Mouse (Mus musculus) thymus, postnatal 36 days (tissue): ENCODE data around the gene Coq6.

Experiments
- DNase-seq, 2 experiments: peaks; one replicate each; pipeline ENCODE4 v3.0.0; 2022; ENCODE audit warnings: mixed read lengths in 2 of 2

The Coq6 gene

DNA sequence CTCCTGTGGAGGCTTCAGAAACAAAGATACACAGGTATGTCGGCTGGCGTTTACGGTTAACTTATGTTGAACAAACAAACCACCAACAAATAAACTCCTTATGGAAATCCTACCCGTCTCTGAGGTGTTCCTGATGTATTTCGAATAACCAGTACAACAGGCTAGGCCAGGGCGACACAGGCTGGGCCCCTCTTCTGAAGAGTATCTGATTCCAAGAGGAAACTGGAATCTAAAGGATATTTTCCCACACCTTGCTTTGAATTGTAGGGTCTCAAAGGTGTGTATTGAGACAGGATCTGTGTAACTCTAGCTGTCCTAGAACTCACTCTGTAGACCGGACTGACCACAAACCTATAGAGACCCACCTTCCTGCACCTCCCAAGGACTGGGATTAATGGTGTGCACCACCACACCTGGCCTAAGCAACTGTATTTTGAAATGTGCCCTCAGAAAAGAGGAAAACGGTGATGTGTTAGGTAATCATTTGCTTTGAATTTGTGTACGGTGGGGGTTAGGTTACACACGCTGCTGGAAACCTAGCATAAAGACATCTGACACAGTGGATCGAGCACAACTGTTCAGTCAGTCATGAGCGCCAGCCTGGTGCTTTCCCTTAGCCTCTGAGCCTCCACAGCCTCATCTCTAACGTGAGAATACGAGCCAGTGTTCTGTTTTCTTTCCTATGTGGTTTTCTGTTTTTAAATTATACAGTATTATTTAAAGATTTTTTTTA is 35.7 kb downstream of the Coq6 start:
- no peak for DNase-seq

DNA sequence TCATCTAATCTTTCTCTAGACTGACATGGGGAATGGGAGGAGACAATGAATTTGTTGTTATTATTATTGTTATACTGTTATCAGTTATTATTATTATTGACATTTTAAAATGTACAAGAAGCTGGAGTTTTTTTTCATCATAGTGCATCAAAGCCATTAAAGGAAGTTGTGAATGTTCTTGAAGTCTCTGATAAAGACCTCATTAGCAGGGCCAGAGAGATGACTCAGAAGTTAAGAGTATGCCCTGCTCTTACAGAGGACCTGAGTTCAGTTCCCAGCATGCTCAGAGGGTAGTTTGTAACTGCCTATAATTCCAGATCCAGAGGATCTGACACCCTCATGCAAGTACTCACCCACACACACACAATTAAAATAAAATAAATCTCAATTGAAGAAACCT is 36.2 kb downstream of the Coq6 start:
- no peak for DNase-seq

GRCm38 (mm10) chr12:84398629-84399028 is 37.2 kb downstream of the Coq6 start:
- no peak for DNase-seq

DNA sequence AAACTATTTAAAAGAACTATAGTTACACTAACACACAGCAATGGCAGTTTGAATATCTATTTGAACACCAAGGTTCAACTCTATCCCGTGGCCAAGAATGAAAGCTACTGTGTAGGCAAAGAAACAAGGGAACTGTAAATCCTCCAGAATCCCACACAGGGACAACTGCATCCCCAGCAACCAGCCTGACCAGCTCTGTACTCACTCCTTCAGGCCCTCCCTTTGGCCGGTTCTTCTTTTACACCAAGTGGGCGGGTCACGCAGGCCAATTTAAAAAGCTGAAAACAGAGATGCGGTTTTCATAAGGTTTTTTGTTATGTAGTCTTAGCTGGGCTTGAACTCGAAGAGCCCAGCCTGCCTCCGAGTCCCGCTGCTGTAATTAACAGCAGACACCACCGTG is 37.7 kb downstream of the Coq6 start:
- no peak for DNase-seq

DNA sequence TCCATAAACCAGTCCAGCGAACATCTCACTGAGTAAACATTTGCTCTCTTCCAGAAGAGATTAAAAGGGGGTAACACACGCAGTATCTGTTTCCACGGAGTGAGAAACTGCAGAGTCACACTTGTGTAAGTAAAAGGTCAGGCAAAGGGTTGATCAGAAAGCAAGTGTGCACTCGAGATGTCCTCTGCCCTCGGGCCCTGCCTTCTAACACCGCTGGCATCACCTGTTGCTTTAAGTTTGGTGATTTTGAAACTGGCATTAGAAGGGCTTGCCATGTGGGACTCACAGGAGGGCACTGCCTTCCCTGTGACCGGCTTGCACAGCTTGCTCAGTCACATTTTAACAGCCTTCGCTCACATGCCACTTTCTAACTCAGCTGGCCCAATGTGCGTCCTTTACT is 38.2 kb downstream of the Coq6 start:
- no peak for DNase-seq

DNA sequence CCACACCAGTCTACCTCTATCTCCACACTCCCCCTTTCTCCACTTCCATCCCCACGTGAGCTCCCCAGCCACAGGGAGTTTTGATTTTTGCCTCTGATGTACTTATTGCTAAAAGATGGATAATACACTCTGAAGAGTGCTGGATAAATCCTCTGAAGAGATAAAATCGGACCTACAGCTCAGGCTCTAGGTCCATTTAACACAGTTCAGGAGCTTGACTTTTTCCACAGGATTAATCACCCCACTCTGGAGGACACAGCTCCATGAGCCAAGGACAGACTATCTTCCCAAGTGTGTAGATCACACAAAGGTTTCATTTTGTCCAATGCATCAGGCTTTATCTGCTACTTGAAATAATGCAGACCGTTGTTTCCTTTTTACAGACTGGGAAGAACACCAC is 38.6 kb downstream of the Coq6 start:
- no peak for DNase-seq

- DNase-seq: no peak
Measured at GRCm38 (mm10) chr12:84400653-84401052, 39.2 kb downstream of the Coq6 start.

DNA sequence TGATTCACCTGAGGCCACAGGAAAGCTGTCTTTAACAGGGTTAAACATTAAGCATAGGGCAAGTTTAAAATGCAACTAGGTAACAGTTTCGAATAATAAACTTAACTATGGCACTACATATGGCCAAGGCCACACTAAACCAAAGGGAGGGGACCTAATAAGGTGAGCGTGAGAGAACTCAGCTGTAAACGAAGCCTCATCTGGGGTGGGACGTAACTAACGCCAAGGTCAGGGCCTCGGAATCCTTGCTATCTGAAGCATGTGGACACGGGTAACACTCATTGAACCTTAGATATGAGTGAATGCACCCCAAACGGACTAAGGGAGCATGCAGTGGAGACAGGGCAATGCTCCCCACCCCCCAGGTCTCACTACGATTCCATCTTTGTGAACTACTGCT is 41.5 kb downstream of the Coq6 start:
- no peak for DNase-seq

DNA sequence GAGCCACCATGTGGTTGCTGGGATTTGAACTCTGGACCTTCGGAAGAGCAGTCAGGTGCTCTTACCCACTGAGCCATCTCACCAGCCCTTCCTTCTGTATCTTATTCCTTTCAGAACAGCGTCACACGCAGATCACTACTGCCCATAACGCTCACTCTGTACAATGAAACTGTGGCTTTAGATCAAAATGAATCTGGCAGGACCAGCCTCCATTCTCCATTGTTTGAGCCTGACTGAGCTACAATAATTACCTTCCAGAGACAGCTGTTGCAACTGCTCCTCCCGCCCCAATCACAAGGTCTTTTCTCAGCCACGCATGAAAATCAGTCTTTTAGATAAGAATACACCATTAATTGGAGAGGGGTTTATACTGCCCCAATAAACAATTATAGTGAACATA is 43.1 kb downstream of the Coq6 start:
- DNase-seq: no peak

DNA sequence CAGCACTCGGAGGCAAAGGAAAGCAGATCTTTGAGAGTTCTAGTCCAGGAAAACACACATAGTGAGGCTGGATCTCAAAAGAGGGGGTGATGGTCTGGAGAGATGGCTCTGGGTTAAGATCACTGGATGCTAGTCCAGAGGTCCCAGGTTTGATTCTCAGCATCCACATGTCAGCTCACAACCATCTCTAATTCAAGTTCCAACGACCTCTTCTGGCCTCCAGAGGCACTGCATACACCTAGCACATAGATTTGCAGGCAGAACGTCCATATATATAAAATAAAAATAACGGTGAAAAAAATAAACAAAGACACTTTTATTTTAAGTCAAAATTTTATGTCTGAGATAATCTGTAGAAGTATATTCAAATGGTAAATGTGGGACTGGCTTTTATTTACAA is 45.8 kb downstream of the Coq6 start:
- peak in 1 of 2 experiments; percentile 17 for DNase-seq

- peak; percentile 77 to 81 for DNase-seq
Measured at GRCm38 (mm10) chr12:84407874-84408818, 46.7 kb downstream of the Coq6 start.

- peak; percentile 91 for DNase-seq
Measured at GRCm38 (mm10) chr12:84408819-84409507, 47.5 kb downstream of the Coq6 start, which contains the start of the genes Entpd5 and Bbof1. Gene Entpd5 (minus strand): TSS chr12:84409029. Gene Bbof1 (plus strand): TSS chr12:84409071.

DNA sequence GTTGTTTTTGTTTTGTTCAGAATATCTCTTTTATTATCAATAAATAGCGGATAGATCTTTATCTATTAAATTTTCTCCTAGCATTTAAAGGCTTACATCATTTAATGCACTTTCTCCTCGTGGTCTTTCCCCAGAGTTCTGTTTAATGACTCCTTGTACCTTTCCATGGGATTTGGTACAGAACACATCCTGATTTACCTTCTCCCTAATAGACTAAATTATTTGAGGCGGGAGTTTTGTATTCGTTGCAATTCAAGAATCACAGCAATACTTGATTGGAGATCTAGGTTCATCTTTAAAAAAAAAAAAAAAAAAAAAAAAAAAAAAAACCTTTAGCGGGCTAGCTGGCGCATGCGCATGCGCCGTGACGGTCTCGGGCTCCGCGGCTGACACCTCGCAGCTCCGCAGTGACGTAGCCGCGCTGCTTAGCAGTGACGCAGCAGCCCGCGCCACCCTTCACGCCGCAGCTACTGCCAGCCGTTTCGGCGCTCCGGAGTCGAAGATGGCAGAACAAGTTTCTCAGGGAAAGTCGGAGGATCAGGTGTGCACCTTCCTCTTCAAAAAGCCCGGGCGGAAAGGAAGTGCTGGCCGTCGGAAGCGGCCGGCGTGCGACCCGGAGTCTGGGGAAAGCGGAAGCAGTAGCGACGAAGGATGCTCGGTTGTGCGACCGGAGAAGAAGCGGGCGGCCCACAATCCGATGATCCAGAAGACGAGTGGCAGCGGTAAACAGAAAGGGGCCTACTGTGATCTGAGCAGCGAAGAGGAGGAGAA is 55.6 kb downstream of the Coq6 start, which contains the start of gene Rnf113a2:
TSS of gene Rnf113a2 (plus strand) at position 363 of the 771 bp plus-strand sequence.
- peak; percentile 81 to 85 for DNase-seq

DNA sequence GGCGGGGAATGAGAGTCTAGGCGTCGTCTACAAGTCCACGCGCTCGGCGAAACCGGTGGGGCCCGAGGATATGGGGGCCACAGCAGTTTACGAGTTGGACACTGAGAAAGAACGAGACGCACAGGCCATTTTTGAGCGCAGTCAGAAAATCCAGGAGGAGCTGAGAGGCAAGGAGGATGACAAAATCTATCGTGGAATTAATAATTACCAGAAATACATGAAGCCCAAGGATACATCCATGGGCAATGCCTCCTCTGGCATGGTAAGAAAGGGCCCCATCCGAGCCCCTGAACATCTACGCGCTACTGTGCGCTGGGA is 56.1 kb downstream of the Coq6 start:
- no peak for DNase-seq
